Mouse (Mus musculus) right cerebral cortex, adult 2 months (tissue): Measurements from ENCODE around the gene Gm9821.

Experiments used
- DNase-seq, 2 experiments: peaks; one replicate each; pipeline ENCODE4 v3.0.0; 2021 to 2022; ENCODE audit warnings: low spot score in 2 of 2

The Gm9821 gene

DNA sequence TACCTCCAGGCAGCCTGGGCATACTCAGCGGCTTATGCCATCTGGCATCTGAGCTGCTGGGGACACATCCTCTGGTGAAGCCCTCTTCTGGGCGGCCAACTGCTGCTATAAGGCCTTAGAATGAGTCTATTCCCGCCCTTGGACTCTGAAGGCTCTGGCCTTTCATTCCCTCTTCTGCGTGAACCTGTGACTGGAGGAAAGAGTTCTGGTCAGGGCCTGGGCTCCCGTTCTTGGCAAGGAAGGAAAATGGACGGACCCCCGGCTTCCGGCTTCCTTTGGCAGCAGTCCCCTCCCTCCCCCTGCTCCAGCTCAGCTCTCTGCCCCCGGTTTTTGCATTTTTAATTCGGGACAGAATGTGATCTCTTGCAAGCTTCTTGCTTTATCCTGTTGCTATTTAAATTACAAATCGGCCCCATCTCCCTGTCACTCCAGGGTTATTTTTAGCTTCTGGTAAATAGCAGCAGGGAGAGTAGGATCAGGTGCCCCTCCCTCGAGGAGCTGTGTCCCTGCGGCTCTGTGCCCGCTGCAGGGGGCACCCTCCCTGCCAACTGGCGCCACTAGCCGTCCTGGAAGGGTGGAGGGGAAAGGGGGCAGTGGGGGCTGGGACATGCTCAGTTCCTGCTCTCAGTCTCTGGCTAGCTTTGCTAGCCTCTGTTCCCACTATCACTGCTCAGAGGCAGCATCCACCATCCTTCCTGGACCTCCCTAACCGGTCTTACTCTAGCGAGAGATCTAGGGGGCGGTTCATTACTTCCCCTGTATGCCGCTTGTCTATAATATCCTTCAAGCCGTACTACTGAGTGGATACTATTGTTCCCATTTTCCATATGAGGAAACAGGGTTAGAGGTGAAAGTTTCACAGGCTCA is 26.0 kb downstream of the Gm9821 start:
- peak; percentile 56 to 65 for DNase-seq

DNA sequence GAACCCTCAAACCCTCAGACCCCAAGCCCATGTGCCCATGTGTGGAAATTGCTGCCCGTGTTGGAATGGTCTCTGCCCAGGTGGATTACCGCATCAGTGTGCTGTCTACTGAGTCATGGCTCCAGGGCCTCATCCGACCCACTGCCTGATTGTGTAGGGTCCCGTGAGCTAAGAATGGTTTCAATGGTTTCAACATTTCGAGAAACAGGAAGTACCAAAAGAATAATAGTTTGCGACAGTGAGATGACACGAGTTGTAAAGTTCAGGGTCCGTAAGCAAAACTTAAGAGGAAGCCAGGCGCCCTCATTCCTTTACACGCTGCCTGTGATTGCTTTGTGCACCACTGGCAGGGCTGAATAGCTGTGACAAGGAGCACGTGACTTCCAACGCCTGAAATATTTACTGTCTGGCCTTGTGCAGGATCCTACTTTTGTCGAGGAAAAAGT is 26.6 kb downstream of the Gm9821 start:
- no peak for DNase-seq

DNA sequence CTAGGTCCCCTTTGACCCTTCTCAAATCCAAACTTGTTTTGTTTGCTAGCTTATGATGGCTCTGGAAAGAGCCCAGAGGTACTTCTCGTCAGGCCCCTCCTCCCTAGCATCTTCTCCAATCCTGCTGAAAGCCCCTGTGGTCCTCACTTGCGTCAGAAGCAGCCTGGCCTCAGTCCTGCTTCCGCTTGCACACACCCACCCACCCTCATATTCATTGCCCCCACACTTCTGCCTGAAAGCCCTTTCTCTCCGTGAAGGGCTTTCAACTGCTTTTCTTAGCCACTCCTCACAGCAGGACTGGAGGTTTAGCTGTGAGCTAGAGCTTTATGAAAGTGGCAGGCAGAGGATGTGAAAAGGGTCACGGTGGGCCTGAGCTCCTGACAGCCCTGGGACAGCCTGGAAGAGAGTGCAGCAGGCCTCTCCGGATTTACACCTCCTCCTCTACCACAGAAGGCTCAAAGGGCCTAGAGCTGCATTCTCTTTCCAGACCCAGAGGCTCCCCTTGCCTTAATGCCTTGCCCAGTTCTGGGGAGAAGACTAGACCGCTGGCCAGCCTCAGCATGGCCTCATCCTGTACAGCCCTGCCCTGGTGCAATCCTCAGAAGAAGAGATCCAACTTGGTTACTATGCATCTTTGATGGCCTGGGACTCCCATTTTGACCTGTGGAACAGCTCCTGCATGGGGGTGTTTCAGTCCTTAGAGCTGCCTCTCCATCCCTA is 28.1 kb downstream of the Gm9821 start:
- no peak for DNase-seq

DNA sequence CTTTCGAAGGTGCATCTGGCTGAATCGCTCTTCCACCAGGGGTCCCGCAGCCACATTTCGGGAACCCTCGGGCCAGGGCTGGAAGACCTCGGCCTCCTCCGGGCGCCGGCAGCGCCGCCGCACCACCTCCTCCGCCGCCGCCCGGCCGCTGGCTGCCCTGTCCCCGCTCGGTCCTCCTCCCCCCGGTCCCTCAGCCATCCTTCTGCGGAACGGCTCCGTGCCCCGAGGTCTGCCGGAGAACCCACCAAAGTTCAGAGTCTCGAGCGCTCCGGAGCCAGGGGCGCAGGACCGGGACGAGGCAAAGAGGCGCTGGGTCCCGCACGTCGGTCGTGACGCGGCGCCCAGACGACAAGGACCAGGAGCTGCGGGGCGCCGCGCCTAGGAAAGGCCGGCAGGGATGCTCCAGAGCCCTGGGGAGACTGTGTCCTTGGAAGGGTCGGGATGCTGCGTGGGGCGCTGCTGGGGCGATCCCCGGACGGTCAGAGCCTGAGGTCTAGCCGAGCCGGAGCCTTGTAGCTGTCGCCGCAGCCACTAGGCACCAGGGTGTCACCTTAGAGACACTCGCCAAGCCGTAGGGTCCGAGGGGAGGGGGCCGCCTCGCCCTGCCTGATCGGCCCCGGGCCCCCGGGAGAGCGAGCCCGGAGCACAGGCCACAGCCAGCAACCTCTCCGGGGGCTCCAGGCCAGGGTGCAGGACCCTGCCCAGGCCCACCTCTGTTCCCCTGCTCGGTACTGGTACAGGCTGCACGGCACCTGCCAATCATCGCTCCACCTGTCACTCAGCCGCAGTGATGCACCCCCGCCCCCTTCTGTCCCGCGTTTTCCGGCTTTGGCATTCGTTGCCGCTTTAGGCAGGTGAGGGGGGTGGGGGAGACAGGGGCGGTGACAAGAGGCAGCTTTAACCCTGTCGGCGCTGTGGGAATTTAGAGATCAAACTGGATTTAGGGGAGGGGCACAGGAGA is 30.4 kb downstream of the Gm9821 start, which contains the start of gene Dgkz:
Gene Dgkz (minus strand): TSS at position 284 of the 961 bp plus-strand sequence.
- DNase-seq: no peak

DNA sequence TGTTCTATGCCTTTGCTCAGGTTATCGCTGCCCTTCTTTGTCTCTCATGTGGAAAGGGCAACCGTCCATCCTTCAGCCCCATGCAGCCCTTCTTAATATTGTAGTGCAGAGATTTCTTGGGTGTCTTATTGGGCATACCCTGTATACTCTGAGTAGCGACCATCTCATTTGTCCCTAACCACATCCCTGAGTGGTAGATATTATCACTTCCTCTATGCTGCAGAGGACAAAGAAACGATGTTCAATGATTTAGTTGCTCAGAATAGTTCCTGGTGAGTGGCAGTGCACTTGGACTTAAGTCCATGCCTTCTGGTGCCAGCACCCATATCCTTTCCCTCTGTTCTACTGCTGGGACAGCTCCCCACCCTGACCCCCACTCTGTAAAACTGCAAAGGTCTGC is 32.5 kb downstream of the Gm9821 start:
- DNase-seq: no peak

DNA sequence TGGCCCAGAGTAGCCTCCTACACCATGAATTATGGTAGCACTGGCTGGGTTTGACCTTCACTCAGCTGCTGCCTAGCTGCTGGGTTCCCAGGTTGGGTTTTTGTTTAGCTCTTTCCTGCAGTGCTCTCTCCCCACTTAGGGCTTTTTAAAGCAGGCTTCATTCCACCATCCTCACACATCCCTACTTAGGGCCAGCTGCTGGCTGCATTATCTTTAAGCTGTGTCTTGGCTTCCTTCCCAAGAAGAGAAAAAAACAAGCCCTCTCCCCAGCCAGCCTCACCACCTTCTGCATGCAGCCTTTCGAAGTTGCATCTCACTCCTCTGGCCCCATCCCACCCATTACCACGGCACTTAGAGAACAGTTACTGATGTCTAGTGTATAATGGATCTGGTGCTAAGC is 33.0 kb downstream of the Gm9821 start:
- DNase-seq: no peak

DNA sequence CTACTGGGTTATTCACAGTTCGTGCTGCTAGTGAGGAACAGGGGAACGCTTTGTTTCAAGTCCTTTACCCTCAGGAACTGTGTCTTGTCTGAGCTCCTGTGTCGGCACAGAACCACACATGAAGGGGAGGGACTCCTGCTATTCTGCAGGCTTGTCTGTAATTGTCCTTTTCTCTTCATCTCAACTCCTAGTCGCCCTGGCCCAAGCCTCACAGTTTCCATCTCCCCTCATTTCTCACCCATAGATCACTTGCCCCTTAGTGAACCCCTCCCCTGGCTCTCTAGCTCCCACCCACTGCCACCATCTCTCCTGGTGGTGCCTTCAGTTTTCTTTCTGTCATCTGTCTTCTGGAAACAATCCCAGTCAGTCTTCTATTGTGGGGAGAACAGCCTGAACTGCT is 34.7 kb downstream of the Gm9821 start:
- no peak for DNase-seq

DNA sequence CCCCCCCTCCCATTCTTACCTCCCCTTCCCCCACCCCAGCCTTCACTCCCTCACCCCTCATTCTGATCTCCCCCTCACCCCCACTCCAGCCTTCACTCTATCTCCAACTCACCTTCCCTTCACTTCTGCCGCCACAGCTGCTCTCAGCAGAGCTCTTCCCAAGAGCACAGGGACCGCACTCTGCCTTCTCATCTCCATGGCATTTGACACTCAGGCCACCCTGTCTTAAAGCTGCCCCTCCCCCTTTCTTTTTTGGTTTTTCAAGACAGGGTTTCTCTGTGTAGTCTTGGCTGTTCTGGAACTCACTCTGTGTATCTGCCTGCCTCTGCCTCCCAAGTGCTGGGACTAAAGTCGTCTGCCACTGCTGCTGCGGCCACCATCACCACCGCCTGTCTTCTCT is 35.3 kb downstream of the Gm9821 start:
- no peak for DNase-seq

DNA sequence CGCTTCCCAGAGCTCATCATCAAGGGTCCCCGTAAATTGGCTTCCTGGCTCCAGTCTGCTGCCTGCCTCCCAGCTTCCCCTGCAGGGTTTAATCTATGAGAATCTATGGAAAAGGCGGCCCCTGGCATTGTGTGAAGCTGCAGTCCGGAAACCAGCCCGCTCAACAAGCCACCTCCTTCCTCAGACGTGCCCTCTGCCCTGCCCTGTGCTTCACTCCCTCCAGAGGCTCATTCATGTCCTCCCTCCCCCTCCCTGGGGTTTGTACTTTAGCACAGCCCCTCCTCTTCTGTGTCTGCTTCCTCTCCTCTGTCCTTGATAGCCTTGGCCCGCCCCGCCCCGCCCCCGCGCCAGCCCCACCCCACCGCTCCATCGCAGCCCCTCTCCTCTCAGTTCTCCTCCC is 38.9 kb downstream of the Gm9821 start:
- no peak for DNase-seq

DNA sequence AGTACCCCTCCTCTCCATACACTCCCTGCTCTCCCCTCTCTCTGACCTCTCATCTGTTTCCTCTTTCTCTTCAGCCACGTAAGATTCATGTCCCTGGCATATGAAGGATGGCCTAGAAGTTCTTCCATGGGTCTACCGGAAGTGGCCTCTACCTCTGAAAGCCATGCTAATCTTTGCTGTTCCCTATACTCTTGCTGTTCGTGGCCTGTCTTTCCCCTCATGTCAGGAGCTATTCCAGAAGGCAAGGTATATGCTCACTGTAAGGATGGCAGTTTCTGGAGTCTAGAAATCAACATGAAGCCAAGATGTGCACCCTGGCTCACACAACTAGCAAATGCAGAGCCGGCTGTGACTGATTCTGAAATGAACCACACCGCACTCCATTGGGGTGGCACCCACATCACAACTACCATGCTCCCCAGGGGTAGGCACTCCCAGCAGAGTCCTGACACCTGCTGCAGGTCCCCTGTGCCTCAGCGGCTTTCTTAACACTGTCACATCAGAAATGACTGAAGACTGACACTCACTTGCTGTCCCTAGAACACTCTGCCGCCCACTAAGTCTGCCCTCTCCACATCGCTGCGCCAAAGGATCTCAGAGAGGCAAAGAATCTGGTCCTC is 39.5 kb downstream of the Gm9821 start:
- DNase-seq: no peak

DNA sequence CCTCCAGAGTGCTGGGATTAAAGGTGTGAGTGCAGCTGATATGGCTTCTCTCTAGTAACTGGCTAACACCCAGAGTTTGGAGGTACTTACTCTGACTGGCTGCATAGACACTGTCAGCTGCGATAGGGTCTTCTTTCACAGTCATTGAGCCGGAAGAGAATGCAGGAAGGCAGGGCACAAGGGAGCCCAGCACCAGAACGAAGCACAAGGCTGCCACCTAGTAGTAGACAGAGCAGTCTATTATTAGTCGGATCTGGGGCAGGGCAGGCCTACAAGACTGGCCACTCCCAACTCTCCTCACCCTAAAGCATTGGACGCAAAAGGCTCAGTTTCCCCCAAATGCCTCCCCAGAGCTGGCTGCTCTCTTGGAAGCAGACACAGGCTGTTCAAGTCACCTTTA is 40.6 kb downstream of the Gm9821 start:
- DNase-seq: no peak

DNA sequence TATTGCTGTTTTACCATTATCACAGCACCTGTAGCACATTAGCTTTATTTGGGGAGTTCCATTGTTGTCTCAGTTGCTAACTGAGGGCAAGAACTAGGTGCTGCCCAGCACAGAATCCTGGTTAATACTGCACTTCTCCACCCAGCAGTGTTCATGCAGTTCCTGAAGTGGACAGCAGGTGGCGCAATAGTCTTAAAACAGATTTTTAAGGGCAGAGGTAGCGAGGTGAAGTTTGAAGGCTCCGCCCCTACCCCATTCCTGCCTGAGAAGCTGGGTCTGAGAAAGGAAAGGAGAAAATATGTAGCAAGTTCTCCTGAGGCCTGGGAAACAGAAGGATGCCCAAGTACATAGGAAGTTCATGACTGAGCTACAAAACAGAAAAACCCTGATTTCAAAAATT is 42.0 kb downstream of the Gm9821 start:
- peak; percentile 88 to 96 for DNase-seq

DNA sequence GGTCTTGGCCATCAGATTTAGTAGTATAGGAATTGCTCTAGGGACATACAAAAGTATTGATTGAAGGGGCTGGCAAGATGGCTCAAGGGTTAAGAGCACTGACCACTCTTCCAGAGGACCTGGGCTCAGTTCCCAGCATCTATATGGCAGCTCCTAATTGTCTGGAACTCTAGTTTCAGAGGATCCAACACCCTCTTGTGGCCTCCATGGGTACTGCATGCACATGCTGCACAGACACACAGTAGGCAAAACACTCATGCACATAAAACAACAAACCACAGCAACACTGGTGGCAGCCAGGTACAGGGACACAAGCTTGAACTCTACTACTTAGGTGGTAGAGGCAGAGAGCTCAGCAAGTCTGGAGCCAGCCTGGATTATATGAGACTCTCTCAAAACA is 44.2 kb downstream of the Gm9821 start:
- DNase-seq: no peak

DNA sequence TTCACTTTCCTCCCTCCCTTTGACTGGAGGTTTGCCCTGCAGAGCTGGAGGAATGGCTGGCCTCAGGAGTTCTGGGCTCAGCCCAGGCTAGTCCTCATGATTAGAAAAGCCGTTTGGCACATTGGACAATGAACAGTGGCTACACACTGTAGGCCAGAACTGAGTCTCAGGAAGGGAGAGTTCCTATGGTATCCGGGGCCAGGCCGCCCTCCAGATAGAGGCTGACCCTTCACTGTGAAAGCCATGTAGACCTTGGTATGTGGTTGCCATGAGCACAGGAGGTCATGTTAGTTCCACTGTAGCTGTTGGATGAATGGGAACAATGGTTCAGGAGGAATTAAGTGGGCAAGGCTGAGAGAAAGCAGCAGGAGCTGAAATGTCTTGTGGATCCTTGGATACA is 47.9 kb downstream of the Gm9821 start:
- DNase-seq: no peak

DNA sequence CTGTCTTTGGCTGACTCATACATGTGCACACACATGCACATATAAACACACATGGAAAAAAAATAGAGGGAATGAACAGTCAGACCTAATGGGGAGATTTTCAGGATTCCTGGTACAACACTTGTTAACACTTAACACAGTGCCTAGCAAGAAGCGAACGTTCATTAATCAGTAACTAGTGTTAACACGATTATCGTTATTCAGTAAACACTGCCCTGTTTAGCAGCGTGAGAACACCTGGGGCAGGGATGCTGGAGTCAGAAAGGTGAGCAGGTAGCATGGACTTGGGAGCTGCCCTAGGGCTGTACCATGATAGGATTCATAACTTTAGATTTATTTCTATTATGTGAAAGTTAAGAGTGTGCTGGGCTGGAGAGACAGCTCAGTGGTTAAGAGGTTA is 50.5 kb downstream of the Gm9821 start:
- DNase-seq: no peak
